Mouse (Mus musculus): ENCODE measurements around the gene Grk3. TPM values are rescaled to one million over a fixed set of nuclear protein-coding genes. Genes with fewer than 3 reads are reported as not detected.

Grk3 gene
- polyA plus RNA-seq, 1 experiment from 2014 or later = 18.2 TPM

DNA sequence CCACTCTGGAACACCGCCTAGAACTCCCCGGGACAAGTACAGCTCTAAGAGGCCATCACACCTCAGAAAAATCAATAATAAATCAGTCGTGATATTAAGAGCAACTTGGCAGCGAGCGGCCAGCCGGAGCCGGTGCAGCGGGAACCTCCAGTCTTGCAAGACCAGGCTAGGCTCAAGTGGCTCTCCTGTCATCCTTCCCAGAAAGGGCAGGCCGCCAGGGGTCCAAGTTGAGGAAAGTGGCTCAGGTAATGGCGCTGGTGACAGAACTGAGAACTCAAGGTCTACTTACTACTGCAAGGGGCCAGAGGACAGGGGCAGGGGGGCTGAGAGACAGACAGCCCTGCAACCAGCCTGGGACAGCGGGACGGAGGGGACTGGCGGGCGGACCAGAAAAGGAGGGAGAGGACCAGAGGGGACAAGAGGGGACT lies 769 bp downstream of the Grk3 start:
- Histone ChIP-seq H3K4me1 (ENCODE audit: control insufficient read depth, insufficient read depth, low read length) (peaks cover 17% of the 10 kb centered on the region; the same call in 1 of the 2 replicates), H3K36me3 (ENCODE audit: control insufficient read depth, insufficient read depth, low read length) (no peaks in the 10 kb centered on the region), H3K27ac (ENCODE audit: low read length) (peak overlapping the region; percentile 48; the same call in 1 of the 2 replicates), H3K9ac (replicated peaks; ENCODE audit: low read depth, low read length) (peak overlapping the region; percentile 60), H3K9me3 (ENCODE audit: control insufficient read depth, low read depth, low read length) (no peaks in the 10 kb centered on the region), H3K4me2 (replicated peaks; ENCODE audit: low read depth, low read length) (peak overlapping the region; percentile 60), H3K4me3 (ENCODE audit: low read depth, low read length) (peak overlapping the region; percentile 58), H3K27me3 (ENCODE audit: control insufficient read depth, insufficient read depth, low read length) (no peaks in the 10 kb centered on the region)
- WGBS = 3% methylated on average over 14 of the region's 14 CpGs
- ATAC-seq (ENCODE audit: insufficient number of reproducible peaks, insufficient read depth, low FRiP score, low read depth) = peak; percentile 50; the same call in 1 of the 2 replicates

DNA sequence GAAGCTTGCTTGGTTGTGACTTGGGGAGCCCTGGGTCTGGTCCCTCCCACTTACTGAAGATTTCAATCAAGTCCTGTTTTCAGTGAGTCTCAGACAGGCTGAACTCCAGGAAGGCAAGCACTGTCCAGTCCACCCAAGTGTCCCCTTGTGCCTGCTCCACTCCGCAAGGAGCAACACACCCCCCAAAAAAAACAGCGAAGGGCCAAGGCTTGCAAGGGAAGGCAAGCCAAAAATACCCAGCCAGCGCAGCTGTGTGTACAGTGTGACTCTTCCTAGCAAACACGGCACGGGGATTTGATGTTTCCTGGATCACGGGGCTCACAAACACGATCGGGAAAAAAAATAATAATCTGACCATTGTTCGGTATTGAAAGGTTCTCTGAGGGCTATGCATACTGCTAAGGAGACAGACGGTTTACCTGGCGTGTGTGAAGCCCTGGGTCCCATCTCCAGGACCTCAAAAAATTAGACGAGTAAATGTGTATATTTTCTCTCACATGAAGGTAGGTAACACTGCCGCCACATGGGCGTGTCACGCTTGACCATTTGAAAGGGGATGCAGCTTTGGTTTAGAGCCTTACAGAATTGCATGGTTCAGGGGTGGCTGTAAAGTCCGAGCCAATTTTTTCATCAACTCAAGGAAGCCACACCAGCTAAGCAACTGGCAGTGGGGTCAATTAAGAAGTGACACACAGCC lies 1.3 kb downstream of the Grk3 start:
- no peak overlapping the region for H3K27ac ChIP-seq (ENCODE audit: low read length)
- WGBS = 47% methylated on average over 16 of the region's 16 CpGs
- ATAC-seq (ENCODE audit: insufficient number of reproducible peaks, insufficient read depth, low FRiP score, low read depth) = no peak

GRCm38 (mm10) chr5:113011926-113012325 lies 3.7 kb downstream of the Grk3 start:
- Histone ChIP-seq H3K9ac (replicated peaks; ENCODE audit: low read depth, low read length) (no peak overlapping the region), H3K27ac (ENCODE audit: low read length) (no peak overlapping the region), H3K4me1 (ENCODE audit: control insufficient read depth, insufficient read depth, low read length) (peaks cover 17% of the 10 kb centered on the region; the same call in 1 of the 2 replicates), H3K36me3 (ENCODE audit: control insufficient read depth, insufficient read depth, low read length) (no peaks in the 10 kb centered on the region), H3K4me3 (ENCODE audit: low read depth, low read length) (no peak overlapping the region), H3K27me3 (ENCODE audit: control insufficient read depth, insufficient read depth, low read length) (no peaks in the 10 kb centered on the region), H3K9me3 (ENCODE audit: control insufficient read depth, low read depth, low read length) (no peaks in the 10 kb centered on the region), H3K4me2 (replicated peaks; ENCODE audit: low read depth, low read length) (no peak overlapping the region)
- ATAC-seq (ENCODE audit: insufficient number of reproducible peaks, insufficient read depth, low FRiP score, low read depth) = no peak
- 80% methylated on average over 10 of the region's 10 CpGs for WGBS

More for the DNA sequence above, 1.3 kb downstream of the Grk3 start:
- Histone ChIP-seq H3K9me3 (ENCODE audit: control insufficient read depth, low read depth, low read length) (no peaks in the 10 kb centered on the region), H3K9ac (replicated peaks; ENCODE audit: low read depth, low read length) (peak overlapping the region; percentile 60), H3K4me1 (ENCODE audit: control insufficient read depth, insufficient read depth, low read length) (peaks cover 17% of the 10 kb centered on the region; the same call in 1 of the 2 replicates), H3K4me3 (ENCODE audit: low read depth, low read length) (peak overlapping the region; percentile 58), H3K4me2 (replicated peaks; ENCODE audit: low read depth, low read length) (peak overlapping the region; percentile 60), H3K27me3 (ENCODE audit: control insufficient read depth, insufficient read depth, low read length) (no peaks in the 10 kb centered on the region), H3K36me3 (ENCODE audit: control insufficient read depth, insufficient read depth, low read length) (no peaks in the 10 kb centered on the region)

GRCm38 (mm10) chr5:113009183-113009820 lies 6.3 kb downstream of the Grk3 start:
- H3K9ac ChIP-seq (replicated peaks; ENCODE audit: low read depth, low read length) = no peak overlapping the region
- no peak for ATAC-seq (ENCODE audit: insufficient number of reproducible peaks, insufficient read depth, low FRiP score, low read depth)
- H3K36me3 ChIP-seq (ENCODE audit: control insufficient read depth, insufficient read depth, low read length) = no peaks in the 10 kb centered on the region
- no peak overlapping the region for H3K4me2 ChIP-seq (replicated peaks; ENCODE audit: low read depth, low read length)
- H3K27me3 ChIP-seq (ENCODE audit: control insufficient read depth, insufficient read depth, low read length) = no peaks in the 10 kb centered on the region
- no peak overlapping the region for H3K4me3 ChIP-seq (ENCODE audit: low read depth, low read length)
- peaks cover 7% of the 10 kb centered on the region; the same call in 1 of the 2 replicates for H3K4me1 ChIP-seq (ENCODE audit: control insufficient read depth, insufficient read depth, low read length)
- 87% methylated on average over 8 of the region's 8 CpGs for WGBS
- no peak overlapping the region for H3K27ac ChIP-seq (ENCODE audit: low read length)
- H3K9me3 ChIP-seq (ENCODE audit: control insufficient read depth, low read depth, low read length) = no peaks in the 10 kb centered on the region

GRCm38 (mm10) chr5:113008496-113008895 lies 7.1 kb downstream of the Grk3 start:
- Histone ChIP-seq H3K9me3 (ENCODE audit: control insufficient read depth, low read depth, low read length) (no peaks in the 10 kb centered on the region), H3K9ac (replicated peaks; ENCODE audit: low read depth, low read length) (no peak overlapping the region), H3K4me2 (replicated peaks; ENCODE audit: low read depth, low read length) (no peak overlapping the region), H3K4me3 (ENCODE audit: low read depth, low read length) (no peak overlapping the region), H3K36me3 (ENCODE audit: control insufficient read depth, insufficient read depth, low read length) (no peaks in the 10 kb centered on the region), H3K27me3 (ENCODE audit: control insufficient read depth, insufficient read depth, low read length) (no peaks in the 10 kb centered on the region), H3K27ac (ENCODE audit: low read length) (no peak overlapping the region), H3K4me1 (ENCODE audit: control insufficient read depth, insufficient read depth, low read length) (no peaks in the 10 kb centered on the region)
- no peak for ATAC-seq (ENCODE audit: insufficient number of reproducible peaks, insufficient read depth, low FRiP score, low read depth)
- 76% methylated on average over 2 of the region's 2 CpGs for WGBS

DNA sequence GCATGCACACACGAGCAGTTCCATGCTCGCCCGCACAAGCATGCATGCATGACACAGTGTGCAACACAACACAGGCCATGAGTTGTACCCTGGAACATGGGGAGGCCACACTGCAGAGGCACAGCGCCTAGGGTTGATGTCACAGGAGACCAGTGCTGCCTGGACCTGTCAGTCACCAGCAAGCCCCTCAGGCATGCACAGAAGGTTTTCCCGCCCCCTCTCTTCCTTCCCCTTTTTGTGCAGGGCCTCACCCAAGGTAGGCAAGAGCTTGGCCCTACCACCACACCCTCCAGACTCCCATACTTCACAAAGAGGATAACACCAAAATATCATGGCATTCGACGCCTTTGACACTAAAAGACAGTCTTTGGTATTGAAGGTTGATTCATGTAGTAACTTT lies 8.6 kb downstream of the Grk3 start:
- WGBS = 94% methylated on average over 7 of the region's 7 CpGs

GRCm38 (mm10) chr5:113005941-113006391 lies 9.6 kb downstream of the Grk3 start:
- Histone ChIP-seq H3K36me3 (ENCODE audit: control insufficient read depth, insufficient read depth, low read length) (no peaks in the 10 kb centered on the region), H3K4me2 (replicated peaks; ENCODE audit: low read depth, low read length) (no peak overlapping the region), H3K9me3 (ENCODE audit: control insufficient read depth, low read depth, low read length) (no peaks in the 10 kb centered on the region), H3K4me1 (ENCODE audit: control insufficient read depth, insufficient read depth, low read length) (no peaks in the 10 kb centered on the region), H3K27ac (ENCODE audit: low read length) (no peak overlapping the region), H3K27me3 (ENCODE audit: control insufficient read depth, insufficient read depth, low read length) (no peaks in the 10 kb centered on the region), H3K4me3 (ENCODE audit: low read depth, low read length) (no peak overlapping the region), H3K9ac (replicated peaks; ENCODE audit: low read depth, low read length) (no peak overlapping the region)
- no peak for ATAC-seq (ENCODE audit: insufficient number of reproducible peaks, insufficient read depth, low FRiP score, low read depth)
- WGBS = 71% methylated on average over 7 of the region's 7 CpGs

More for the DNA sequence above, 8.6 kb downstream of the Grk3 start:
- H3K27ac ChIP-seq (ENCODE audit: low read length) = no peak overlapping the region
- ATAC-seq (ENCODE audit: insufficient number of reproducible peaks, insufficient read depth, low FRiP score, low read depth) = no peak
- H3K9ac ChIP-seq (replicated peaks; ENCODE audit: low read depth, low read length) = no peak overlapping the region
- H3K4me2 ChIP-seq (replicated peaks; ENCODE audit: low read depth, low read length) = no peak overlapping the region
- H3K4me1 ChIP-seq (ENCODE audit: control insufficient read depth, insufficient read depth, low read length) = no peaks in the 10 kb centered on the region
- H3K9me3 ChIP-seq (ENCODE audit: control insufficient read depth, low read depth, low read length) = no peaks in the 10 kb centered on the region
- H3K4me3 ChIP-seq (ENCODE audit: low read depth, low read length) = no peak overlapping the region
- no peaks in the 10 kb centered on the region for H3K27me3 ChIP-seq (ENCODE audit: control insufficient read depth, insufficient read depth, low read length)
- H3K36me3 ChIP-seq (ENCODE audit: control insufficient read depth, insufficient read depth, low read length) = no peaks in the 10 kb centered on the region

DNA sequence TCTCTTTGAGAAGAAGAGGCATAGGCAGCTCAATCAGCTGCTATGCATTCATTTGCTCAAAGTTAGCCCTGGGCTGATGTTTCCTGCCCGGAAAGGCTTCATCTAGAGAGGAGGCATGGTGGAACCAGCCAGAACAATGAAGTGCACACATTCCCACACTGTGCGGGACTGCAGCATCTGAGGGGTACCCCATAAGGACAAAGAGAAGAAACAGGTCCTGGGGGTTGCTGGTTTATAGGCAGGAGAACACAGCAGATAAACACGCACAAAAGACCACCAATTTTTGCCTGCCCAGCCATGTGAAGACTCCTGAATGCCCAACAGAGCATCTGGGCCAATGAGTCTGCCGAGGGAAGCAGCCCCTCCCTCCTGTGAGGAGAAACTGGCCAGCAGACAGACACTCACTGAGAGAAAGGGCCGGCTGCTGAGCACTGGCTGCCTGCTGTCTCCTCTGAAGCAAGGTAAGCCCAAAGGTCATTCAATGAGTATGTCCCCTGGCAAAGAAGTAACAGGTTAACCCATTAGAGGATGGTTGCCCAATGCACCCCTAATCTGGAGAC lies 12.7 kb downstream of the Grk3 start:
- Histone ChIP-seq H3K4me2 (replicated peaks; ENCODE audit: low read depth, low read length) (no peak overlapping the region), H3K27me3 (ENCODE audit: control insufficient read depth, insufficient read depth, low read length) (no peaks in the 10 kb centered on the region), H3K4me3 (ENCODE audit: low read depth, low read length) (no peak overlapping the region), H3K27ac (ENCODE audit: low read length) (no peak overlapping the region), H3K4me1 (ENCODE audit: control insufficient read depth, insufficient read depth, low read length) (no peaks in the 10 kb centered on the region), H3K9me3 (ENCODE audit: control insufficient read depth, low read depth, low read length) (no peaks in the 10 kb centered on the region), H3K9ac (replicated peaks; ENCODE audit: low read depth, low read length) (no peak overlapping the region), H3K36me3 (ENCODE audit: control insufficient read depth, insufficient read depth, low read length) (no peaks in the 10 kb centered on the region)
- ATAC-seq (ENCODE audit: insufficient number of reproducible peaks, insufficient read depth, low FRiP score, low read depth) = no peak
- 52% methylated on average over 5 of the region's 5 CpGs for WGBS

Measured in stomach, embryonic 14.5 days (tissue).